Mouse (Mus musculus): ENCODE results near the gene Trdn.

Gene Trdn

GRCm38 (mm10) chr10:33375474-33376029 is 295.2 kb downstream of the Trdn start:
- no peak for DNase-seq
